Mouse (Mus musculus) thymus, postnatal 10 days (tissue): Measurements from ENCODE around the gene Prkce.

Experiments
- DNase-seq, 2 experiments: peaks; one replicate each; pipeline ENCODE4 v3.0.0; 2021; ENCODE audit warnings: low spot score in 2 of 2

The Prkce gene

GRCm38 (mm10) chr17:86176722-86177121, 9.1 kb downstream of the Prkce start:
- DNase-seq, result no peak

GRCm38 (mm10) chr17:86183788-86184187, 16.2 kb downstream of the Prkce start:
- no peak for DNase-seq

- no peak for DNase-seq
These were observed 17.1 kb downstream of the Prkce start for GRCm38 (mm10) chr17:86184552-86185209.

- DNase-seq, result no peak
These were observed 18.0 kb downstream of the Prkce start for GRCm38 (mm10) chr17:86185584-86185983.

GRCm38 (mm10) chr17:86187777-86188176, 20.2 kb downstream of the Prkce start:
- no peak for DNase-seq

GRCm38 (mm10) chr17:86193979-86194378, 26.4 kb downstream of the Prkce start:
- DNase-seq, result no peak

- DNase-seq, result no peak
These were observed 27.3 kb downstream of the Prkce start for GRCm38 (mm10) chr17:86194921-86195320.

- no peak for DNase-seq
These were observed 31.2 kb downstream of the Prkce start for GRCm38 (mm10) chr17:86198496-86199465.

- no peak for DNase-seq
These were observed 34.4 kb downstream of the Prkce start for GRCm38 (mm10) chr17:86201981-86202380.

GRCm38 (mm10) chr17:86202972-86203371, 35.4 kb downstream of the Prkce start:
- no peak for DNase-seq

GRCm38 (mm10) chr17:86203531-86204450, 36.2 kb downstream of the Prkce start:
- DNase-seq, result no peak

- no peak for DNase-seq
These were observed 38.7 kb downstream of the Prkce start for GRCm38 (mm10) chr17:86206289-86206688.

- DNase-seq, result no peak
These were observed 40.7 kb downstream of the Prkce start for GRCm38 (mm10) chr17:86208057-86208820.

- DNase-seq, result no peak
These were observed 41.2 kb downstream of the Prkce start for GRCm38 (mm10) chr17:86208821-86209186.

GRCm38 (mm10) chr17:86209680-86210251, 42.2 kb downstream of the Prkce start:
- DNase-seq, result no peak

GRCm38 (mm10) chr17:86212204-86212603, 44.6 kb downstream of the Prkce start:
- no peak for DNase-seq

GRCm38 (mm10) chr17:86214285-86214684, 46.7 kb downstream of the Prkce start:
- DNase-seq, result no peak

GRCm38 (mm10) chr17:86214741-86215140, 47.2 kb downstream of the Prkce start:
- no peak for DNase-seq

GRCm38 (mm10) chr17:86215771-86216170, 48.2 kb downstream of the Prkce start:
- DNase-seq, result peak; percentile 14 to 51

- DNase-seq, result no peak
These were observed 49.9 kb downstream of the Prkce start for GRCm38 (mm10) chr17:86217468-86217867.

- no peak for DNase-seq
These were observed 51.0 kb downstream of the Prkce start for GRCm38 (mm10) chr17:86218553-86218952.
